Mouse (Mus musculus): Measurements from ENCODE around the gene Tardbp.
A peak's percentile ranks its signal among the peaks of the same experiment; 100 is the strongest.

The Tardbp gene

DNA sequence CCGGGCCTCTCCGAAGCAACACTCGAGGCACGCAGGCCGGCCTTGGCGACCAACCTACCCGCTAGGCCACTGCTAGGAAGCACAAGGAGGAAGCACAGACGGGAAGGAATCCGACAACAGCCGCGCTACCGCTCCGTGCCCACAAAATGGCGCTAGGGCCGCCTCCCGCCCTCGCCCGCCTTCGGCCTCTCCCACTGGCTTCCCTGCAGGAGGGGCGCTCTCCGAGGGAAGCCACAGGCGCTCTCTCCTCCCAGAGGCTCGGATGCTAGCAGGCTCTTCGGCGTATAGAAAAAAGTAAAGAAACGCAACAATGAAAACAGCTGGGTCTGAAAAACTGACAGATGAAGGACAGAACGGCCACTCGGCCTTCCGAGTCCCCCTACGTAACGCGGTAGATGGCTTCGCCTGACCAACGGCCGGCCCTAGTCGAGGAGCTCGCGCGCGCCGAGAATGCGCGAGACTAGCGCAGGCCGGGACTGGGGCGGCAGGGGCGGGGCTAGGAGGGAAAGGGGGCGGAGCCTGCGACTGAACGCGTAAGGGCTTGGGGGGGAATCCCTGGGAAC, at the start of gene Tardbp:
Gene Tardbp (minus strand): TSS at position 397 of the 563 bp plus-strand sequence.
- DNase-seq (ENCODE audit: extremely low spot score, low read depth, low spot score), result peak; percentile 79

DNA sequence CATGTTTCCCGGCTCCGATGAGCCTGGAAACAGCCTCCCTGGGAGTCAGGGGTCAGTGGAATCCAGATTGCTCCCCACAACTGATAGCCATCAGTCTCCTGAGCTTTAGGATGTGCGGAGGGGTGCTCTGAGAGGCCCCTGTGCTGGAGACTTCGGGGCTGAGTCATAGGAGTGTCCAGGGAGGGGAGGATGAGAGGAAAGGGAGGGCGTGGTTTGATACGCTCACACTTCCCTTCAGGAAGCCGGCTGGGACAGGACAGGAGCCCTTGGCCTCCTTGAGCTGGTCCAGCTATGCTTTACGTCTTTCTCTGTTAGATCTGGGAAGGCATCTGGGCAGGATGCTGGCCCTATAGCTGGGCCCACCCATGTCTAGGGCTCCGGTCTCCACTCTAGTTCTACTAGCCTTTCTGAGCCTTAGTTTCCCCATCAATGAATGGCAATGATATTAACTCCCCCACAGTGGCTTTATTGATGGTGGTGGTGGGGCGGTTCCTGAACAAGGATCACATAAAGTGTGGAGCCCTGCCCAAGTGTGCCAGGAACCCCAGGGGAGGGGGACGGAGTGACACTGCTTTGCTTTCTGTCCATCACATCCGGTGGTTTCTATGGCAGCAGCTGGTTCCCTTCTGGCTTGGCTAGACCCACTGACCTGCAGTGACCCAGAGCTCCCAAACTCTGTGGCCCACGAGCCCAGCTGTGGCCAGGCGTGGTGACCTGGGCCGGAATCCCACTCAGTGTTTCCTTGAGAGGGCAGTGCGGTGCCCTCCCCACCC, 49.6 kb upstream of the Tardbp start:
- DNase-seq (ENCODE audit: extremely low spot score, low read depth, low spot score), result no peak

DNA sequence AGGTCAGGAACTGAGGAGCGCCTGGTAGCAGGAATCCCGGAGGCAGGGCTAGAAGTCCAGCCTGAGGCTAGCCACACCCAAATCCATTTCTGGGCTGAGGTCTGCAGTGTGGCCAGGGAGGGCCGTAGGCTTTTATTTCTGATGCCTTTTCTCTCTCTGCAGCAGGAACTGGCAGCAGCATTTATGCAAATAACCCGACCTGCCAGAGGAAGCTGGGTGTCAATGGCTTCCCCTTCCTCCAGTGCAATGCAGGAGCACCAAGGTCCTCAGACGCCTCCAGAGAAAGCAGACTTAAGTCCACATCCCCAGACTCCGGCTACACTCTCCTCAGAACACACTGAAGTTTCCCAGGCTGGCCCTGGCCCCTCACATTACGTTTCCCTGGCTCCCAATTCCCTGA, 48.2 kb upstream of the Tardbp start:
- DNase-seq (ENCODE audit: extremely low spot score, low read depth, low spot score), result no peak

DNA sequence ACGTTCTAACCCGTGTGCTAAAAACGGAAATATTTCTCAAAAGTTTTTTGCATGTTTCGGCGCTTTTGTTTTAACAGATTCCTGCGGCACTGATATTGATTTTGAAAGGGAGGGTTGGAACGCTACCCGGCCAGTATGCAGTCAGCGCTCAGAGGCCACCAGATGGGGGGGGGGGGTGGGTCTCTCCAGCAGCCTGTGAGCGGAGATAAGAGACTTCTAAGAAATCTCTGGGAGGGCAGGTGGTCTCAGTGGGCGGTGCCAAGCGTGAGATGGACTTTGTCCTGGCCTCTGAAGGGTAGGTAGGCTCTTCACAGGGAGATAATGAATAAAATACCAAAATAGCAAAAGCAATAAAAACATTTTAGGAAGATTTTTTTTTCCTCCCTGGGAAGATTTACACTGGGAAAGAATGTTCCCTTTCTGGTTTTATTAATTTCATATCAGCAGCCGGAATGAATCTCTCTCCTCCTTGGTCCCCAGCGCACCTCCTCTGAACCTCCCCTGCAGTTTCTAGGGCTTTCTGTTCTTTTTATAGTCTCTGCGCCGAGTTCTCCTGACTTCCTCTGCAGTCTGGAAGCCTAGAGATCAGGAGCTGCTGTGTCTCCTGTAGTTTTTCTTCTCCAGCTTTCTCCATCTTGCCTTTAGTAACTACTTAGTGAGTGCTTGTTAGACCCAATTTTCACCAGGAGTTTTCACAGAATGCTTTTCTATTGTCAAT, 44.6 kb upstream of the Tardbp start:
- no peak for DNase-seq (ENCODE audit: extremely low spot score, low read depth, low spot score)

DNA sequence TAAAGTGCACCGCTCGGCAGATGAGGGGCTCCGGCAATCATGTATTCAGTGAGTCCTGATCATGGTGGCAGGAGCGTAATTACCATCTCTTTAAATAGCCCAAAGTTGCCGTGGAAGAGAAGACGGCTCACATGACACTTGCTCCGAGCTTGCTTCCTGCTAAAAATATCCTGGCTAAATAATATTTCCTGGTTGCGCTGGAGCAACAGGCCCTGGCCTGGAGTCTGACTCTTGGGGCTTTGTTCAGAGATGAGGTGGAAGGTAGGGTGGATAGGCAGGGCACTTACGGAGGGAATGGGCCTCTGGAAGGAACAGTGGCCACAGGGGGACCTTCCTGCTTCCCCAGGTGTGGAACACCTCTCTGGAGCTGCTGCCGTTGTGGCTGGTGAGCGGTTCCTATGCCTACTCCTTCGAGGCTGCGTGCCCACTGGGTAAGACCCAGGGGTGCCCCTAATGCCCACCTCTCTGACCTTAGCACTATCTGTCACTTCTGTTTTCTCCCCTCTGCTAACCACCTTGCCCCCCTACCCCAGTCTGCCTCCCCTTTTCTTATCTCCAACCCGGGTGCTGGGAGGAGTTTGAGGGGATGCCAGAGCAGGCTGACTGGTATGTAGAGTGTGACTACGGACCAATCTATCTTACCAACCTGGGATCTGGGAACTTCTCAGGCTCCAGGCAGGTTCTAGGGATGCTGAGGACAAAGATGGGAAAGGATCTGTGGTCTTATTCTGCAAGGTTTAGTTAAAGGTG, 40.4 kb upstream of the Tardbp start:
- no peak for DNase-seq (ENCODE audit: extremely low spot score, low read depth, low spot score)

DNA sequence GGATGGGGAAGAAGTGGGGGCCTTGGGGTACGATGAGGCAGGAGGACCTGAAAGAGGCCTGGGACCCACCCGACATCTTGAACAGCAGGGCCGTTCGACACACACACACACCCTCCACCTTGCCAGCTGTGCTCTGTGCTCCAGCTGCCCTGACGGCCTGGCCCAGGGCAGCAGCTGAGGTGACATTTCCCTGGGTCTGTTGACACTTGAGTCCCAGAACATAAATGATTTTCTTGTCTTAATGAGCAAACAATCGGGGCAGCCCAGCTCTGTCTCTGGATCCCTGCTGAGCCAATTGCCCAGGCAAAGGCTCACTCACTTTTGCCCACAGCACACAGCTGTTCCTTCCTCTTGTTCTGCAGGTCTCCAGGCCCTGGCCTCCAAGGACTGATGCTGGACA, 37.2 kb upstream of the Tardbp start:
- no peak for DNase-seq (ENCODE audit: extremely low spot score, low read depth, low spot score)

DNA sequence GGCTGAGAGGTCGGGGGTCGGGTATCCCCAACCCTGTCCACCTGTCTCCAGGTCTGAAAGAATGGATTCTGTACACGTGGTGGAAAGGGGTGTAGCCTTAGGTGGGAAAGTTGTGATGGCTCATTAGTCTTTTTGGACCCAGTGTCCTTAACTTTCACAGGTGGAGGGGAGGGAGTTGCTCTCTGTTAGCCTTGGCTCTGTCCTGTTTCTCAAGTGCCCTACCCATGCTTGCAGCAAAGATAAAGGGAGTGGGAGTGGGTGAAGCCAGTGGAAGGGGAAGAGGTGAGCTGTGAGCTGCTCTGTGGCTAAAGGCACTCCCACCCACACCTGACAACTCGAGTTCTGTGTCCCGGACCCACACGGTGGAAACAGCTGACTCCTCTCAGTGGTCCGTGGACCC, 36.5 kb upstream of the Tardbp start:
- DNase-seq (ENCODE audit: extremely low spot score, low read depth, low spot score), result no peak

DNA sequence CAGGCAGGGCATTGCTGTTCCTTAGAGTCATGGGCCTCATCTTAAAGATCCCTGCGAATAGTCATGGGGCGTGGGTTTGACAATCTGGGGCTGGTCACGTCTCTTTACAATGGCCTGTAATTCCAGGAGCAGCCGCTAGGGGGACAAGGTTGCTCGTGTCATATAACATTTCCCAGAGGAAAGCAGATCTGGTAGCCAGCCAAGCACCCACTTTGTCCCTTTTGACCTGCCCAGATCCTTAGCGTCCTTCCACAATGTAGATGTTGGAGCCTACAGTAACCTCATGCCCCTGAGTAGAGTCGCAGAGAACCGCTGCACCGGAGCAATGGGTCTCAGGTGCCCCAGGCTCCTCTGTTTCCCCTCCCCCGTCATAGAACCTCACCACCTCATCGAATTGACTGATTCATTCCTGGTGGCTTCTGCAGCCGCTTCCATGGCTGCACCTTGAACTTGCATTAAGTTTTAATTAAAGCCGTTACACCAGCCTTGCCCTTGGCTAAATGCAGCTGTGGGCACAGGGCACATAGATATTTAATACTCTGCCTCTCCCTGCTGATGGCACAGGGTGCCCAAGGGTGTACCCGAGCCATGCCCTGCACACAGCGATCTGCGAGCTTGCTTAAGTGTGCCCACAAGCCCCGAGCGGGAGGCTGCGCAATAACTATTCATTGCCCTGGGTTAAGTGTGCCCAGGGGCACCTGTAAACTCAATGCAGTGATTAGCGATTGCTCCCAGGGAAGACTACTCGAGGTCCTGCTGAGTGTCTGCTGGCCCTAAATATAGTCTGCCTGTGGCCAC, 35.5 kb upstream of the Tardbp start:
- DNase-seq (ENCODE audit: extremely low spot score, low read depth, low spot score), result peak; percentile 41

DNA sequence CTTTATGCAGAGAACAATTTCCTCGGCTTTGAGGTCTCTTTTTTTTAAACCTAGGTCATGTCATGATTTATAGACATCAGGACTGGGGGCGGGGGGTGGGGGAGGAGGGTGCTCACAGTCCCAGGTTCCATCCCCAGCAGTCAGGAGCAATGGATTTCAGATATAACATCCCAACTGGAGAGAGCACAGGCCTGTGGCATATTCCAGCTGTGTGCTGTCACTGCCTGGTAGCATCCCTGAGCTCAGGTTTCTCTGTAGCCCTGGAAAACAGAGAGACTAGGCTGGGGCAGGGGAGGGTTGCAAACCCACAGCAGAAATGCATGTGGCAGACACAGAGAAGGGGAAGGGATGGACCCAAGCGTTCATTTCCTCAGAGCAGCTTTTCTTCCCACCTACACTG, 33.4 kb upstream of the Tardbp start:
- DNase-seq (ENCODE audit: extremely low spot score, low read depth, low spot score), result no peak

DNA sequence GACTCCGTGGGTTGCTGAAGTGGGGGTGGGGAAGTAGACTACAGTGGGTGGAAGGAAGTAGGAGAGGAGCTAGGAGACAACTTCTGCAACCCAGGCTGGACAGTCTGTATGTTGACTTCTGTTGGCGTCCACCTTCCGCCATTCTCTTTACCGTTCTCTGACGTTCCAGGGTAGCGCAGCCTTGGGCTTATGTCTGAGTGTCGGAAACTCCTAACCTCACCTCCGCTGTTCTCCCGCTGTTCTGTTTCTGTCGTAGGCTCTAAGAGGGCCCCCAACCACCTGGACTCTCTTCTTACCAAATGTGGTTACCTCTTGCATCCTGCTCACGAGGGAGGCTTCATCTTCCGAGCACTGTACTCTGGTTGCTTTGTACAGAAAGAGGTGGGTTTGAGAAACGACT, 31.0 kb upstream of the Tardbp start:
- no peak for DNase-seq (ENCODE audit: extremely low spot score, low read depth, low spot score)

DNA sequence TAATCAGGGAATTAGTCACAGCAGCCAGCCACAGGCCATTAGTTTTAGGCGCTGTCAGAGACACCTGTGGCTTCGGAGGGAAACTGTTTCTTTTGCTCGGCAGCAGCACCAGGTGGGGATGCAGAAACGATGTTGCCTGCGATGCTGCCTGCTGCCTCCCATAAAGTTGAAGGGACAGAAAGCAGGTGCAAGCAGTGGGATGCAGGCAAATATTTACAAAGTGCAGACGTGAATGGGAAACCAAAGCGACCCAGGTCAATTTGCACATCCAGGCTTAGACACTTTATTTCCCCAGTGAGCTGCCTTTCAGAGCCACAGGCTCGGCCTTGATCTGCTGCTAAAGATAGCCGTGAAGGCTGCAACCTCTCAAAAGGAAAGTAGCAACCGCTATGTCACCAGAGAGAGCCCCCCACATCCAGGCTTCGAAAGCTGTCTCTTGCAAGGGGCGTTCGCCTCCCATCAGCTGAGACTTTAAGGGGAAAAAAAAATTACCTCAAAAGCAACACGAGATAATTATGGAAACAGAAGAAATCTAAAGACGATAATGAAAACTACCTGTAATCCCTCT, 30.0 kb upstream of the Tardbp start:
- no peak for DNase-seq (ENCODE audit: extremely low spot score, low read depth, low spot score)

DNA sequence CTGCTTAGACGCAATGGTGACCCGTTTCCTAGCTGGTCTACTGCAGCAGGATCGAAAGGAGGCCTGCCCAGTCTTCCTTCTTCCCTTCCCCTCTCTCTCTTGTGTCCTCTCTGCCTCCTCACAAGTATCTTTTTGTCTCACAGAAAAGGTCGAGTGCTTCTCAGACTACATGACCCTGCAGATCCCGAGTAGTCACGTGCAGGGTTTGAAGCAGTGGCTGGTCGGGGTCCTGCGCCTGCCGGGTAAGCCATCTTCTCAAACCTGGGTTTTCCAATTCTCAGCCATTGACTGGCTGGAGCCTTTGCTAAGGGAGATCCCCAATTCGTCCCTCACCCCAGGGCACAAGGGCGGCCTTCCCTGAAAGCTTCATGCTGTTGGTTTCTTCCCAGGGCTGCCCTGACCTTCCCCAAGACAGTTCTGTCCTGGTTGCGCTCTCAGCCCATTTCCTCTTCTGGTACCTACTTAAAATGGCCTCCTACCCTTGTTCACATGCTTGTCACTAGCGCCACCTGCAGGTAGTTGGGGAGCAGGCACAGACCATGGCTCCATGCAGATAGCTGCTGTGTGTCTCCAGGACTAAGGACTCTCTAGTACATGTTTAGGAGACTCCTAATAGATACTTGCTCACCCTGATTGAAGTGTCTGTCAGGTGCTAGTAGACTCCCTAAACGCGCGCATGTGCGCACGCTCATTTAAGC, 28.0 kb upstream of the Tardbp start:
- DNase-seq (ENCODE audit: extremely low spot score, low read depth, low spot score), result no peak

DNA sequence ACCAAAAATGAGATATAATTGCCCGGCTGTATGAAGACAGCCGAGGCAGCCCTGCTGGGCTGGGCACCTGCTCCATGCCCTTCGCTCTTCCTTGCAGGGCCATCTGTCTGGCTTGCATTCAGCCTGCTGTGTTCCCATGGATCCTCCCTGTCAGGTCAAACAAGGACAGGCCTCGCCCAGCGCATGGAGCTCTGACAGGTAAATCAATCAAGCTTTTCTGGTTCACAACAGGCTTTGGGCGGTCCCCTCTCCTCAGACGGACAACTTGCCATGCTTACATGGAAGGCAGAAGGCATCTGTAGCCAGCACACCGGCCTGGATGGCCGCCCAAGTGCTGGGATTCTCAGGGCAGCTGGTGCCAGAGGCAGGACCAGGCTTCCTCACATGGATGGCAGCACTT, 24.2 kb upstream of the Tardbp start:
- DNase-seq (ENCODE audit: extremely low spot score, low read depth, low spot score), result no peak

DNA sequence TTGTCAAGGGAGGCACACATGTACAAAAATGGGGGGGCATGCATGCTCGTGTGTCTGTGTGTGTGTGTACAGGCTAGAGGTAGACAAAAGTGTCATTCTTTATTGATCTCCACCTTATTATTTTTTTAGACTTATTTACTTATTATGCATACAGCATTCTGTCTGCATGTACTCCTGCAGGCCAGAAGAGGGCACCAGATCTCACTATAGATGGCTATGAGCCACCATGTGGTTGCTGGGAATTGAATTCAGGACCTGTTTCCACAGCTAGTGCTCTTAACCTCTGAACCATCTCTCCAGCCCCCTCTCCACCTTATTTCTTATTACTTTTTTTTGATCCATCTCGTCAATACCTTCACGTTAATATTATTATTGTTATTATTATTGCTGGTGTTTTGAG, 22.5 kb upstream of the Tardbp start:
- no peak for DNase-seq (ENCODE audit: extremely low spot score, low read depth, low spot score)

DNA sequence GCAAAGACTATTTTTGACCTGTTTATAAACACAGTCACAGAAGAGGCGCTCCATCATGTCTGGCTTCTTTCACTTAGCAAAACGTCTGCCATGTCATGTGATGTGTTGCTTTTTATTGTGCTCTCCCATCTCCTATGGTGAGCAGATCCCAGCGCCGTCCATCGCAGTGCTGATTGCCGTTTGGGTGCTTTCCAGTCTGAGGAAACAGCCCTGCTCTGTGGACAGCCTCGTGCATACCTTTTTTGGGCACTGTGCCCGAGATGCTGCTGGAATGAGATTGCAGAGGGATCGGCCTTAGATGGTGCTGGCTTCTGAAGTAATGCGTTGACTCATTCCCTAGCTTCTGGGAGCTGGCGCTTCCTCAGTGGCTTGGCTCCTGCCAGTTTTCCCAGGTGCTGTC, 19.8 kb upstream of the Tardbp start:
- no peak for DNase-seq (ENCODE audit: extremely low spot score, low read depth, low spot score)

DNA sequence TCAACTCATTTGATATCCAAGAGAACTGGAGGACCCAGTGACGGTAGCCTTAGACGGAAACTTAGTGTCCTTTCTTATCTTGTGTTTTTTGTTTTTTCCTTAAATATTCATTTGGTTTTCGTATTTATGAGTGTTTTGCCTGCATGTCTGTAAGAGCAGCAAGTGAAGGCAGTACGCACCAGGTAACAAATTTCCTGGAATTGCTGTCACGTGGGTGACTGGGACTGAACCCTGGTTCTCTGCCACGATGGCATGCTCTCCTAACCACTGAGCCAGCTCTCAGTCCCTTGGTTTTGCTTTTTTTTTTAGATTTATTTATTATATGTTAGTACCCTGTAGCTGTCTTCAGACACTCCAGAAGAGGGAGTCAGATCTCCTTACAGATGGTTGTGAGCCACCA, 18.1 kb upstream of the Tardbp start:
- DNase-seq (ENCODE audit: extremely low spot score, low read depth, low spot score), result no peak

DNA sequence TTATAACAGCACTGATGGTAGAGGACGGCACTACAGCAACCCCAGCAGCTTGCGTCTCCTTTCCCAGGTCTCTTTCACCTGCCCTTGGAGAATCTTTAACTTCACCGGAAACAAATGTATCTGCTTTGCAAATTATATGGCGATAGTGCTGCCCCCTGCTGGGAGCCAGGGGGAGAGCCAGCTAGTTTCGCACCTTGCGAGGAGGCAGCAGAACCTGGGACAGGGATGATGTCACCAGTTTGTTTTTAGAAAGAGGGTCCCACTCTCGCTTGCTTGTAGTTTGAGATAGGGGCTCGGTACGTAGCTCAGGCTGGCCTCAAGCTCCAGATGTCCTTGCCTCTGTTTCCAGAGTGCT, 17.3 kb upstream of the Tardbp start:
- no peak for DNase-seq (ENCODE audit: extremely low spot score, low read depth, low spot score)

DNA sequence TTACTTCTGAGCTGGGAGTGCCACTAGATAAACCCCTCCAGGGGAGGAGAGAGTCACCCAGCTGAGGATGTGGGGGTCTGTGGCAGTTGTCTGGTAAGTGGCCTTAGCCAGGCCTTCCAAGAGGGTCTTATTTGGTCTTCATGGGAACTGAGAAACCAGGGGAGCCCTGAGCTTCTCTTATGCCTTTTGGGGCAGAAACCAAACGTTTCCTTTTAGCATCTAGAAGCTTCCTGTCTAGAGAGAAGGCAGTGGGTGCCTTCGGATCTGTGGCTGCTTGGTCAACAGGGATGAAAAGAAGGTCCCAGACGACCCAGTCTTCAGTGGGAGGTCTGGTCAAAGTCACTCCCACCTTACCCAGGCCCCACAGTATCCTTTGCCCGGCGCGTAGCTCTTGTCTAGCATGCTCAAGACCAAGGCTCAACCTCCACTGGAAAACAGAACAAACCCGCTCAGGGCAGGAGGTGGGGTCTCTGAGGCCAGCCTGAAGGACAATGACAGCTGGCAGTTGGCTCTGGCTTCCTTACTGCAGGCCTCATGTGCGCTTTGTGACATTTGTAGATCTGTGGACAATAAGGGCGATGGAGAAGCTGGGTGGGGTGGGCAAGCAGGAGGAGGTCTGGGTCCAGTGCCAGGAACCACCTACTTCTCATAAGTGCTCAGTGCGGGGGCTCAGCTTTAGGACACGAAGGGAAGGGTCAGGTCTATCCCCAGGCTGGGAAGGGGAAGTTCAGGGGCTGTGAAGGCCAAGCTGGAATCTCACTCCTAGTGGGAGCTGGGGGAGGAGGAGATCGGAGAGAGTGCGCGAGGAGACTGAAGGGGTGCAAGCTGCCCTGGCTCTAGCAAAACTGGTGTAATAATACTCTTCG, 16.7 kb upstream of the Tardbp start, which contains the start of gene Gm572:
Gene Gm572 (plus strand): TSS at position 27 of the 866 bp plus-strand sequence.
- no peak for DNase-seq (ENCODE audit: extremely low spot score, low read depth, low spot score)

DNA sequence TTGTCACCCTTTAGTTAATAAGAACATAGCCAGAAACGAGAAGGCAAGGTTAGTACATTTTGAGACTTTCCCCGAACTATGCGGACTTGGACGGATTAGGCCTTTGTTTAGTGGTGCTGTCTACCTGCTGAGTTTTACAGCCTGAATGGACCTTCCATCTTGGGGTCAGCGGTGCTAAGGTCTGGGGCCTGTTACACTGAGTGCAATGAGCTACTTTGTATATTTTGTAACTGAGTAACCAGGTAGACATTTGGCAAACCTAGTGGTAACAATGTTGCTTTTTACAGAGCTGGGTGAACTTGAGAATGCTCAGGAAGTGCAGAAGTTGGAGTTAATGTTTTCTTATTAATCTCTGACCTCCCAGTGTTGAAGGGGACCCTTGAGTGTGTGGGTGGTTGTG, 14.3 kb upstream of the Tardbp start:
- DNase-seq (ENCODE audit: extremely low spot score, low read depth, low spot score), result no peak
